Mouse (Mus musculus): ENCODE results near the gene Flcn. TPM values are rescaled to one million over a fixed set of nuclear protein-coding genes. Genes with fewer than 3 reads are reported as not detected.

Gene Flcn
- polyA plus RNA-seq, 1 experiment from 2014 or later, result 30.1 TPM

DNA sequence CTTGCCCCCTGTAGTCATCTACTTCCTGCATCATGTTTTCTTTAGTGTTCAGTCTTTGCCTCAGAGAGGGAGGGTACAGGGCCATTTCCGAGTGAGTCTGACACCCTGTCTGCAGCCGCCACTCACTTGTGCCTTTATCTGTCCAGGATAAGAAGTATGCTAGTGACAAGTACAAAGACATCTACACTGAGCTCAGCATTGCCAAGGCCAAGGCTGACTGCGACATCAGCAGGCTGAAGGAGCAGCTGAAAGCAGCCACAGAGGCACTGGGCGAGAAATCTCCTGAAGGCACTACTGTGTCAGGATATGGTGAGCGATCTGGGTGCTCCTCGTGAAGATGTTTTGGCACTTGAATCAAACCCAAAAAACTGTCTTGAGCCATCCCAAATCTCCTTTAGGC lies 40.1 kb downstream of the Flcn start:
- Histone ChIP-seq H3K4me3 (ENCODE audit: low read depth, low read length) (no peak overlapping the region), H3K4me1 (replicated peaks; ENCODE audit: control insufficient read depth, insufficient read depth, low read length) (no peaks in the 10 kb centered on the region), H3K9ac (ENCODE audit: low read length) (no peak overlapping the region), H3K9me3 (ENCODE audit: control insufficient read depth, low read length) (no peaks in the 10 kb centered on the region), H3K36me3 (ENCODE audit: control insufficient read depth, insufficient read depth, low read length) (peaks cover 97% of the 10 kb centered on the region), H3K27ac (ENCODE audit: low read depth) (no peak overlapping the region), H3K27me3 (replicated peaks; ENCODE audit: control insufficient read depth, insufficient read depth, low read length) (no peaks in the 10 kb centered on the region), H3K4me2 (ENCODE audit: low read length) (no peak overlapping the region)
- no peak for DNase-seq (ENCODE audit: low spot score)
- ATAC-seq (replicated peaks; ENCODE audit: low FRiP score, low TSS enrichment, low read depth), result no peak
- 89% methylated on average over 6 of the region's 6 CpGs for WGBS

DNA sequence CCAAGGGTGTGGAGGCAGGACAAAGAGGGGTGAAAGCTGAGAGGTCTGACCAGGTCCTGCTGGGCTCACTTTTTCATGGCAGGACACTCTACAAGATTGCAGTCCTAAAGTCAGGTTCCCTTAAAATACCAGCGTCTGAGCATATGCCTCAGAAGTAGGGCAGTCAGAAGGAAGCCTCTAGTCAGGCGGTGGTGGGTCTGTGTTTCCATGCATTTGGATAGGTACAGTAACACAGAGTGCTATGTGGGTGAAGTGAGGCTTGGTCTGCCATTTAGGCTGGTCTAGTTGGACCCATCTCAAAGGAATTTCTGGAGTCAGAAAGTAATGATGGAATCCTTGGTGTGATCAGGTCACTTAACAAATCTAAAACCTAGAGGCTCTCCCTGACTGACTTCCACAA lies 40.5 kb downstream of the Flcn start:
- no peak for ATAC-seq (replicated peaks; ENCODE audit: low FRiP score, low TSS enrichment, low read depth)
- Histone ChIP-seq H3K9me3 (ENCODE audit: control insufficient read depth, low read length) (no peaks in the 10 kb centered on the region), H3K9ac (ENCODE audit: low read length) (no peak overlapping the region), H3K4me2 (ENCODE audit: low read length) (no peak overlapping the region), H3K4me3 (ENCODE audit: low read depth, low read length) (no peak overlapping the region), H3K36me3 (ENCODE audit: control insufficient read depth, insufficient read depth, low read length) (peaks cover 97% of the 10 kb centered on the region), H3K4me1 (replicated peaks; ENCODE audit: control insufficient read depth, insufficient read depth, low read length) (no peaks in the 10 kb centered on the region), H3K27me3 (replicated peaks; ENCODE audit: control insufficient read depth, insufficient read depth, low read length) (no peaks in the 10 kb centered on the region), H3K27ac (ENCODE audit: low read depth) (no peak overlapping the region)
- no peak for DNase-seq (ENCODE audit: low spot score)
- WGBS, result 100% methylated on average over 2 of the region's 2 CpGs

DNA sequence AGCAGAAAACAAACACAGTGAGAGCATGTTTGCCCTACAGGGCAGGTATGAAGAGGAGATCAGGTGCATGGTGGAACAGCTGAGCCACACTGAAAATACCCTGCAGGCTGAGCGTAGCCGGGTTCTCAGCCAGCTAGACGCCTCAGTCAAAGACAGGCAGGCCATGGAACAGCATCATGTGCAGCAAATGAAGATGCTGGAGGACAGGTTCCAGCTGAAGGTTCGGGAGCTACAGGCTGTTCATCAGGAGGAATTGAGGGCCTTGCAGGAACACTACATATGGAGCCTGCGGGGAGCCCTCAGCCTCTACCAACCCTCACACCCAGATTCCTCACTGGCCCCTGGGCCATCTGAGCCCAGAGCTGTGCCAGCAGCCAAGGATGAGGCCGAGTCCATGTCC lies 49.0 kb downstream of the Flcn start:
- no peaks in the 10 kb centered on the region for H3K9me3 ChIP-seq (ENCODE audit: control insufficient read depth, low read length)
- peaks cover 96% of the 10 kb centered on the region for H3K36me3 ChIP-seq (ENCODE audit: control insufficient read depth, insufficient read depth, low read length)
- H3K4me3 ChIP-seq (ENCODE audit: low read depth, low read length), result no peak overlapping the region
- no peaks in the 10 kb centered on the region for H3K27me3 ChIP-seq (replicated peaks; ENCODE audit: control insufficient read depth, insufficient read depth, low read length)
- ATAC-seq (replicated peaks; ENCODE audit: low FRiP score, low TSS enrichment, low read depth) (no peak), DNase-seq (ENCODE audit: low spot score) (no peak)
- no peak overlapping the region for H3K9ac ChIP-seq (ENCODE audit: low read length)
- H3K4me2 ChIP-seq (ENCODE audit: low read length), result no peak overlapping the region
- no peak overlapping the region for H3K27ac ChIP-seq (ENCODE audit: low read depth)
- H3K4me1 ChIP-seq (replicated peaks; ENCODE audit: control insufficient read depth, insufficient read depth, low read length), result no peaks in the 10 kb centered on the region
- WGBS, result 97% methylated on average over 6 of the region's 6 CpGs

DNA sequence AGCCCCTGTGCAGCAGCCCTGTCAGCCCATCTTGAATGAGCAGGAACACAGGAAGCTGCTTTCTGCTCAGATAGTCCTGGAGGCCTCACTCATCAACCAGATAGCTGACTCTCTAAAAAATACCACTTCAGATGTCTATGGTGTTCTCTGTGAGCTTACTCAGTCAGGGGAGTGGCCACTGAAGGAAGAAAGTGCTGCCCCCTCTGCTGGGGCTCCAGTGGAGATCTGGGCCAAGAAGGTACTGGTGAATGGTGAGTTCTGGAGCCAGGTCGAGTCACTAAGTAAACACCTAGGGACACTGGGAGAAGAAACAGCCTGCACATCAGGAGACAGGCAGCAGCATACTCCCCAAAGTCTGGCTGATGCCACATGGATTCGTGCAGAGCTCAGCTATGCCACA lies 50.2 kb downstream of the Flcn start:
- Histone ChIP-seq H3K27ac (ENCODE audit: low read depth) (no peak overlapping the region), H3K4me1 (replicated peaks; ENCODE audit: control insufficient read depth, insufficient read depth, low read length) (no peaks in the 10 kb centered on the region), H3K9me3 (ENCODE audit: control insufficient read depth, low read length) (no peaks in the 10 kb centered on the region), H3K36me3 (ENCODE audit: control insufficient read depth, insufficient read depth, low read length) (peaks cover 97% of the 10 kb centered on the region), H3K27me3 (replicated peaks; ENCODE audit: control insufficient read depth, insufficient read depth, low read length) (no peaks in the 10 kb centered on the region), H3K4me3 (ENCODE audit: low read depth, low read length) (no peak overlapping the region), H3K9ac (ENCODE audit: low read length) (no peak overlapping the region), H3K4me2 (ENCODE audit: low read length) (no peak overlapping the region)
- ATAC-seq (replicated peaks; ENCODE audit: low FRiP score, low TSS enrichment, low read depth) (no peak), DNase-seq (ENCODE audit: low spot score) (no peak)
- 84% methylated on average over 2 of the region's 2 CpGs for WGBS

DNA sequence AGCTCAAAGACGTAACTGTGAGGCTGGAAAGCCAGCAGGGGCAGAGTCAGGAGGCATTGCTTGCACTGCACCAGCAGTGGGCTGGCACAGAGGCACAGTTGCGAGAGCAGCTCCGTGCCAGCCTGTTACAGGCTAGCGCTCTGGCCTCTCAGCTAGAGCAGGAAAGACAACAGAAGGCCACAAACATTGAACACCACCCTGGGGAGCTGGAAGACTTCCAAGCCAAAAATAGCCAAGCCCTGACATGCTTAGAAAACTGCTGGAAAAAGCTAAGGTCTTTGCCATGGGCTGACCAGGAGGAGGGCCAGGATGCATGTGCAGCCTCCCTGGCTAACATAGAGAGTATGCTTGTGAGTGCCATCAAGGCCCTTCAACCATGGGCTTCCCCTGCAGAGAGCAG lies 50.6 kb downstream of the Flcn start:
- Histone ChIP-seq H3K27me3 (replicated peaks; ENCODE audit: control insufficient read depth, insufficient read depth, low read length) (no peaks in the 10 kb centered on the region), H3K4me1 (replicated peaks; ENCODE audit: control insufficient read depth, insufficient read depth, low read length) (no peaks in the 10 kb centered on the region), H3K36me3 (ENCODE audit: control insufficient read depth, insufficient read depth, low read length) (peaks cover 97% of the 10 kb centered on the region), H3K9ac (ENCODE audit: low read length) (no peak overlapping the region), H3K4me2 (ENCODE audit: low read length) (no peak overlapping the region), H3K9me3 (ENCODE audit: control insufficient read depth, low read length) (no peaks in the 10 kb centered on the region), H3K4me3 (ENCODE audit: low read depth, low read length) (no peak overlapping the region), H3K27ac (ENCODE audit: low read depth) (no peak overlapping the region)
- DNase-seq (ENCODE audit: low spot score) (no peak), ATAC-seq (replicated peaks; ENCODE audit: low FRiP score, low TSS enrichment, low read depth) (no peak)
- WGBS, result 94% methylated on average over 4 of the region's 4 CpGs

DNA sequence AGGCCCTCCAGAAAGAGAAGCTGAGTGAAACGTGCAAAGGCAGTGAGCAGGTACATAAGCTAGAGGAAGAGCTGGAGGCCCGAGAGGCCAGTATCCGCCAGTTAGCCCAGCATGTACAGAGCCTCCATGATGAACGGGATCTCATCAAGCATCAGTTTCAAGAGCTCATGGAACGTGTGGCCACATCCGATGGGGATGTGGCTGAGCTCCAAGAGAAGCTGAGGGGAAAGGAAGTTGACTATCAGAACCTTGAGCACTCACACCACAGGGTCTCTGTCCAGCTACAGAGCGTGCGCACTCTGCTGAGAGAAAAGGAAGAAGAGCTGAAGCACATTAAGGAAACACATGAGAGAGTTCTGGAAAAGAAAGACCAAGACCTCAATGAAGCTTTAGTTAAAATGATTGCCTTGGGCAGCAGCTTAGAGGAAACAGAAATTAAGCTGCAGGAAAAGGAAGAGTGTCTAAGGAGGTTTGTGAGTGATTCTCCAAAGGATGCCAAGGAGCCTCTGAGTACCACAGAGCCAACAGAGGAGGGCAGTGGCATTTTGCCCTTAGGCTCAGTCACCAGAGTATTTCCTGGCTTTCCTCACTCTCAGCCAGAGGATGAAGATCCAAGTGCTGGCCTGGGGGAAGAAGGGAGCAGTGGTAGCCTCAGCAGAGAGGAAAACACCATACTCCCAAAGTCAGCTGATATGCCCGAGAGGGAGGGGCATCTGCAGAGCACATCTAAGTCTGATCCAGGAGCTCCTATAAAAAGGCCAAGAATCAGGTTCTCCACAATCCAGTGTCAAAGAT lies 51.4 kb downstream of the Flcn start:
- 88% methylated on average over 9 of the region's 9 CpGs for WGBS
- Histone ChIP-seq H3K36me3 (ENCODE audit: control insufficient read depth, insufficient read depth, low read length) (peaks cover 99% of the 10 kb centered on the region), H3K4me2 (ENCODE audit: low read length) (no peak overlapping the region), H3K4me3 (ENCODE audit: low read depth, low read length) (no peak overlapping the region), H3K27ac (ENCODE audit: low read depth) (no peak overlapping the region), H3K9ac (ENCODE audit: low read length) (no peak overlapping the region), H3K4me1 (replicated peaks; ENCODE audit: control insufficient read depth, insufficient read depth, low read length) (no peaks in the 10 kb centered on the region), H3K9me3 (ENCODE audit: control insufficient read depth, low read length) (no peaks in the 10 kb centered on the region), H3K27me3 (replicated peaks; ENCODE audit: control insufficient read depth, insufficient read depth, low read length) (no peaks in the 10 kb centered on the region)
- no peak for ATAC-seq (replicated peaks; ENCODE audit: low FRiP score, low TSS enrichment, low read depth)
- no peak for DNase-seq (ENCODE audit: low spot score)

DNA sequence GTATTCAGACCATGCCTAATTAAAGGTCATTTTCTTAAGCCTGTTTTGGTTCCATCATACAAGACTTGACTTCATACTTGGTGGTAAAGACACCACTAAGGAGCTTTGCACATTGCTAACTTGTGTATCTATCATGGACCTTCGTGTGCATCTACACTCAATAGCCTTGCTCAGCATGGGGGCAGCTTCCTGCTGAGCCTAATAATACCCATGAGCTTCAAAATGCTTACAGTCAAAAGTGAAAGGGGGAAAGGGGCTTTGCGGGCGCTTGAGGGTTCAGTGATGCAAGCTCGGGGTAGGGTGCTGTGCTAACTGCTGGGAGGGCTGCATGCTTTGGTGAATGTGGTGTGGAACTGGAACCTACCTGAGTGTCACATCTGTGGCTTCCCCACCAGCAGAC lies 53.5 kb downstream of the Flcn start:
- H3K4me3 ChIP-seq (ENCODE audit: low read depth, low read length), result no peak overlapping the region
- H3K27ac ChIP-seq (ENCODE audit: low read depth), result no peak overlapping the region
- no peak for DNase-seq (ENCODE audit: low spot score)
- H3K9me3 ChIP-seq (ENCODE audit: control insufficient read depth, low read length), result no peaks in the 10 kb centered on the region
- H3K9ac ChIP-seq (ENCODE audit: low read length), result no peak overlapping the region
- H3K4me2 ChIP-seq (ENCODE audit: low read length), result no peak overlapping the region
- no peak for ATAC-seq (replicated peaks; ENCODE audit: low FRiP score, low TSS enrichment, low read depth)
- WGBS, result 88% methylated on average over 4 of the region's 4 CpGs
- H3K4me1 ChIP-seq (replicated peaks; ENCODE audit: control insufficient read depth, insufficient read depth, low read length), result no peaks in the 10 kb centered on the region
- no peaks in the 10 kb centered on the region for H3K27me3 ChIP-seq (replicated peaks; ENCODE audit: control insufficient read depth, insufficient read depth, low read length)
- H3K36me3 ChIP-seq (ENCODE audit: control insufficient read depth, insufficient read depth, low read length), result peaks cover 99% of the 10 kb centered on the region

DNA sequence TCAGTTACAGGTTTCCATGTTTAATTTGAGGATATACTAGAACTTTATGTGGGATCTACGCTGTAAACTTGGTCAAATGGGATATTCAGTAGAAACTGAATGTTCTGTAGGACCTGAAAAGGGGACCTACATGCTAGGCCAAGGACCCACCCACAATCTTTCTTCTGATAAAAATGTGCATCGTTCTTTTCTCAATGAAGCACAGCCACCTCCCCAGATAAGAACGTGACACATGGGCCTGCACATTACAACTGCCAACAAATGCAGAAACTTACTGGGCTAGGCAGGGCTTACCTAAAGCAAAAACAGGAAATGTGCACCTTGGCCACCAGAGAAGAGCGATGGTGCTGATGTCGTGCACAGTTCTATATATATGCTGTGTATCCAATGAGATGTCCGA lies 55.3 kb downstream of the Flcn start:
- Histone ChIP-seq H3K27me3 (replicated peaks; ENCODE audit: control insufficient read depth, insufficient read depth, low read length) (no peaks in the 10 kb centered on the region), H3K4me2 (ENCODE audit: low read length) (no peak overlapping the region), H3K27ac (ENCODE audit: low read depth) (no peak overlapping the region), H3K9ac (ENCODE audit: low read length) (no peak overlapping the region), H3K4me1 (replicated peaks; ENCODE audit: control insufficient read depth, insufficient read depth, low read length) (no peaks in the 10 kb centered on the region), H3K4me3 (ENCODE audit: low read depth, low read length) (no peak overlapping the region), H3K36me3 (ENCODE audit: control insufficient read depth, insufficient read depth, low read length) (peaks cover 99% of the 10 kb centered on the region), H3K9me3 (ENCODE audit: control insufficient read depth, low read length) (no peaks in the 10 kb centered on the region)
- 95% methylated on average over 6 of the region's 6 CpGs for WGBS
- DNase-seq (ENCODE audit: low spot score) (no peak), ATAC-seq (replicated peaks; ENCODE audit: low FRiP score, low TSS enrichment, low read depth) (no peak)

DNA sequence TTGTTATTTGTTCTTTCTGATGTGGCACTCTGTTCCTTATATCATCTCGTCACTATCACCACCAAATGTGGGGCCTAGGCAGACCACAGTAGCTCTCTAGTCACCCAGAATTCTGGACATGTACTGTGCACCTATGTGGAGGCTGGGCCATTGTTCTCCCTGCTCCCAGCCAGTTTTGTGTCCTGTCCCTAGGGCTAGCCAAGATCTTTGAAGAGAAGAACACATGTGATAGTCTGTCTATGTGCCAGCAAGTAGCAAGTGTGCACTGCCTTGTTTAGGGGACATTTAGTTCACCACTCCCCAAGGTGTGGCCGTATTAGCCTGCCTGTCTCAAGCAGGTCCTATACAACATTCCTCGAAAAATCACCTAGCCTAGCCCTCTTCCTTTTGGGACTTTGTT lies 60.8 kb downstream of the Flcn start:
- no peaks in the 10 kb centered on the region for H3K4me1 ChIP-seq (replicated peaks; ENCODE audit: control insufficient read depth, insufficient read depth, low read length)
- no peak for DNase-seq (ENCODE audit: low spot score)
- no peak overlapping the region for H3K4me2 ChIP-seq (ENCODE audit: low read length)
- no peak overlapping the region for H3K4me3 ChIP-seq (ENCODE audit: low read depth, low read length)
- ATAC-seq (replicated peaks; ENCODE audit: low FRiP score, low TSS enrichment, low read depth), result no peak
- no peaks in the 10 kb centered on the region for H3K9me3 ChIP-seq (ENCODE audit: control insufficient read depth, low read length)
- H3K27me3 ChIP-seq (replicated peaks; ENCODE audit: control insufficient read depth, insufficient read depth, low read length), result no peaks in the 10 kb centered on the region
- H3K9ac ChIP-seq (ENCODE audit: low read length), result no peak overlapping the region
- 88% methylated on average over 3 of the region's 3 CpGs for WGBS
- peaks cover 76% of the 10 kb centered on the region for H3K36me3 ChIP-seq (ENCODE audit: control insufficient read depth, insufficient read depth, low read length)
- no peak overlapping the region for H3K27ac ChIP-seq (ENCODE audit: low read depth)

Measured in intestine, embryonic 14.5 days (tissue).